Mouse (Mus musculus) regulatory T cell (primary cell): ENCODE results near the gene Fam180a.

Source experiments
- in situ Hi-C: fragments of 300-600 bp; cut with MboI, MseI; formaldehyde crosslinking; loops from one replicate; pipeline ENCODE4 v1.15.1; 2025; ENCODE audit warnings: high pct_unique_total_duplicates

The Fam180a gene

GRCm38 (mm10) chr6:35313520-35313919, 12.4 kb downstream of the Fam180a start:
- in situ Hi-C loops: no loop called here

DNA sequence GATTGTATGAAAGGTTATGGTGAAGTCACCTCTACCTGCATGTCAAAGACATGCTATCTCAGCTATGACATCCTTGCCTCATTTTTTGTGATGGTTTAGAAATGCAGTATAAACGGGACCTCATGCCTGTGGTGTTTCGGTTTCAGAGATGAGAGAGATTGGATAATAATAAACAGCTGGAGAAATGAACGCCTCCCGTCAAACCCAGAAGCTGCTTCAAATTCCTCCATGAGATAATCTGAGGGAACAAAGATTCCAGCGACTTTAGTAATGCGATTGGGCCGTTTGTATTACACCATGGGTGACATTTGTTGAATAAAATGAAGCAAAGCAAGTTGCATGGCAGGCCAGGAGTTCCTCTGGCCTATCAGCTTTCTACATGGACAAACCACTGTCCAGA, 16.5 kb downstream of the Fam180a start:
- in situ Hi-C loops: no loop called here

- in situ Hi-C loops: no loop called here
Measured at GRCm38 (mm10) chr6:35308037-35308436, 17.9 kb downstream of the Fam180a start, which contains the start of gene Slc13a4. Gene Slc13a4, minus strand, starts transcription at chr6:35308131.

DNA sequence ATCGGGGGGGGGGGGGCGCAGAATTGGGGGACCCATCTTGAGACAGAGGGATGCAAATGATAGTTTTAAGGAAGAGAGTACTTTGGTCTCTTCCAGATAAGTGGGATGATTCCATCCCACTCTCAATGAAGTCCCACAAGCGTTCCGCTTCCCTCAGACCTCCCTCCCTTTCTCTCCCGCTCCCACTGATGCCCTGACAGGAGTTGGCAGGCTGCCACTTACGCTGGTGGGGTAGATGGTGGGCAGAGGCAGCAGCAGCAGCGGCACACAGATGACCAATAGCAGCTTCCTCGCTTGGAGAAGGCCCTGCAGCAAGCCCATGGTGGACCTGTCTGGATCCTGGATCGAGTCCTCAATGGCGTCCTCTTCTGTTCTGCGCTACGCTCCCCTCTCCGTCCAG, 18.8 kb downstream of the Fam180a start:
- in situ Hi-C loops: no loop called here

- in situ Hi-C loops: no loop called here
Measured at GRCm38 (mm10) chr6:35303355-35303900, 22.5 kb downstream of the Fam180a start.

DNA sequence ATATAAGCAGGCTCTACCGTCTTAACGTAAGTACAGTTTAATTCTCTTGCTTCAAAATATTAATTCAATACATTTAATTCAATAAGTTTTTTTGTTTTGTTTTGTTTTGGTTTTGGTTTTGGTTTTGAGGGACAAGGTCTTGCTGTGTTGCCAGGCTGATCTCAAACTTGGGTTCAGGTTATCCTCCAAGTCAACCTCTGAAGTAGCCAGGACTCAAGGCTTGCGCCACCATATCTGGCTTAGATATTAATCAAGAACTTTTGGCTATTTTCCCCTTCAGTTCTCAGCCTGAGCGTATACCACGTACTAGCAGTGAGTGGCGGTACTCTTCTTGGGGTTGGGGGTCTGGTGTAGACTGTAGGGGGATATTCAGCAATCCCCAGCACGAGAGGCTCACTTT, 23.4 kb downstream of the Fam180a start:
- in situ Hi-C loops: no loop called here

DNA sequence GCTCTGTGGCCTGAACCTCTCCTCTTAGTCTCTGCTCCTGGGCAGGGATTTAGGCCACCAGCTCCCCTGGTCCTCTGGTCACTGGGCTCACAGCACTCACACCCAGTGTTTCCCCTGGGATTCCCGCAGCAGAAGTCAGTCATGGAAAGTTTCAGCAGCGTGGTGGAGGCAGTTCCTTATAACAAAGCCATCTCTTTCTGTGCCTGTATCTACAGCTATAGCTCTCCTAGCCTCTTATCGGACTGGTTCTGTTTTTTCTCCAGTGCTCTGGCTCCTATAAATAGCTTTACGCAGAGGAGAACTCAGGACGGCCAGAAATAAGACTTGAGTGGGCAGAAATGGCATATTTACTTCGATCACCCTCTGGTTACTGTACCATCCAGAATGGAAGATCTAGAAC, 27.6 kb downstream of the Fam180a start:
- in situ Hi-C loops: no loop called here

DNA sequence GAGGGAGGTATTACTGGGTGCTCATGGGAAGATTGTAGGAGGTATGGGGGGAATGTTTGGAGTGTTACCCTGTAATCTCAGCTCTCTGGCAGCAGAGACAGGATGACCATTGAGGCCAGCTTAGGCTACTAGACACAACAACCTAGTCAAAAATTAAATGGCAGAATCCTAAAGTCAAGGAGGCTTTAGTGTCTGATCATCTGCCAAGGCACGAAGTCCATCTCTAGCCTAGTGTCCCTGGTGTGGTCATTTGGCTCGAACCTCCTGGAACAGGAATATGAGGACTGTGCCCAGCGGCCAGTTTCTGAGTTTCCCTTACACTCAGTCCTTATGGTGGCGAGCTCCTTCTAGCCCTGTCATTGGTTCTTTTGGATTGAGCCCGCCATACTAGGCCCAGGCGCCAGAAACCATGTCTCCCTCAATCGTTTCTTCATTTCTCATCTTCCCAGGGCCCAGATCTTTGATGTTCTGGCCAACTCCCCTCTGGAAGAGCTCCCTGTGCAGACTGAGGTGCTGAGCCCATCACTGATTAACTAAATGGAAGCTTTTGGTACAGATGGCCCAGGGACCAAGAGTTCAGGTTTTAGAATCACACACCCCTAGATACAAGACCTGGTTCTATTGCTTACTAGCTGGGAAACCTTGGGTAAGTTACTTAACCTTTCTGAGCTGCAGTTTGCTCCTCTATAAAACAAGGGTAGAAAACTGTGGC, 28.3 kb downstream of the Fam180a start:
- in situ Hi-C loops: no loop called here

DNA sequence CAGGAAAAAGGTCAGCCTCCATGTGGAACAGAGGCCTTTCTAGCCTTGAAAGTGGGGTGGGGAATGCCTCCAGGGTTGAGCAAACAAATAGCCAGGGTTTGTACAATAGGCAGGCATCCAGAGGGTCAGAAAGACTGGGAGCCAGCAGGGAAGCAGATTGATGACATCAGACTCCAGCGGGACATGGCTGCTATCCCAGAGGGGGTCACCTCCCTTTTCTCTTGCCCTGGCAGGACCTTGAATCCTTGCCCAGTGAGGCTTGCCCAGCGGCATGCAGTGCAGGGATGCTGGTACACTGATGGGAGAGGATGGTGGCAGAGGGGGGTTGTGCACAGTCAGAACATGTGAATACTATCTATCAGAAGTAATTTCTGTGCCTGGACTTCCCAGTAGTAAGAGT, 28.9 kb downstream of the Fam180a start:
- in situ Hi-C loops: no loop called here

- in situ Hi-C loops: no loop called here
Measured at GRCm38 (mm10) chr6:35294964-35295363, 31.0 kb downstream of the Fam180a start.

DNA sequence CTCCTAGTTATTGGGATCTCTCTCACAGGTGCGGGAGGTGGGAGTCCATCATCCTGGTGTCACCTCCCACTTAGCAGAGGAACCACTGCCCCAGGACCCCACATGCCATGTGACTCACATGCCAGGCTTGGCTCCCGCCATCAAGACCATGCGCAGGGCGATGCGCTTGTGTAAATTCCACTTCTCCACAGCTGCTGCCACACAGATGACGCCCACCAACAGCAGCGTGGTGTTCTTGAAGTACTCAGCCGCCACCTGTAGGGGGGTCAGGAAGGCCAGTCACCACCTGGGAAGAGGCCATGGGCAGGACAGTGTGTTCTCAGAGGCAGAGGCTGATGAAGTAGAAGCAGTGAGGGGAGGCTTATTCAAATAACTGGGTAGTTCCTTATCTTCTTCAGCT, 36.3 kb downstream of the Fam180a start:
- in situ Hi-C loops: no loop called here

DNA sequence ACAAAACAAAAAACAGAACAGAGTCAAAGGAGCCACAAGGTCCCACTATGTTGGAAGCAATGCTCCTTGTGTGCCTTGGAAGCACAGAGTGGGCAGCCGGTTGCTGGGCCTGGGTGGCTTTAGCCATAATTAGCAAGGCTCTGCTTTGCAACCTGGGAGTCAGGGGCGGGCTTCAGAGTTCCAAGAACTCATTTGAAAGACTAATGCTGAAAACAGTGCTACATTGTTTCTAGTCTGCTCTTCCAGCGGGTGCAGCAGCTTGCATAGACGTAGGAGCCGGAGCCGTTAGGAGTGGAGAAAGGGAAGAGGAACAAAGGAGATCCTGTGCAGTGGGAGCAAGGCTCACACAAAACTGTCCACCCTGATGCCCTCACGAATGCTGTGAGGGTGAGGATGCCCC, 37.0 kb downstream of the Fam180a start:
- in situ Hi-C loops: no loop called here

GRCm38 (mm10) chr6:35288114-35288761, 37.7 kb downstream of the Fam180a start:
- in situ Hi-C loops: no loop called here

DNA sequence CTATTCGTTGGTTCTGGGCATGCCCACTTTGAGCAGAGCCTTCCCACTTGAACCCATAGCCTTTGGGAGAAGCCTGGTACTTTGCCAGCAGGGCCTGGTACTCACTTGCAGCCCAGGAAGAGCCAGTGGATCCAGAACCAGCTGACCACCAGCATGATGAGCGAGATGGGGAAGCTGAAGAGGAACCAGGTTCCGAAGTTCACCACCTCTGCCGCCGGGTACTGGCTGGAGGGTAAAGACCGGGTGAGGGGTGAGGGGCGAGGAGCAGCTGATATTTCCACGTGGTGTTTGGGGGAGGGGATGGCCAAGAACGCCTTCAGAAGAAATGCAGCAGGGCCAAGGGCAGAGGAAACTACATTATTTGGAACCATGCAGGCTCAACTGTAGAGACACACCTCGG, 46.6 kb downstream of the Fam180a start:
- in situ Hi-C loops: loop anchor here (10.0 kb wide), 2 partner anchors 215 to 275 kb away; no protein-coding TSS in a partner anchor

- in situ Hi-C loops: loop anchor here (10.0 kb wide), 2 partner anchors 217 to 277 kb away; no protein-coding TSS in a partner anchor
Measured at GRCm38 (mm10) chr6:35277903-35278587, 47.9 kb downstream of the Fam180a start.

- in situ Hi-C loops: loop anchor here (10.0 kb wide), 2 partner anchors 221 to 281 kb away; no protein-coding TSS in a partner anchor
Measured at GRCm38 (mm10) chr6:35273391-35274082, 52.4 kb downstream of the Fam180a start.

DNA sequence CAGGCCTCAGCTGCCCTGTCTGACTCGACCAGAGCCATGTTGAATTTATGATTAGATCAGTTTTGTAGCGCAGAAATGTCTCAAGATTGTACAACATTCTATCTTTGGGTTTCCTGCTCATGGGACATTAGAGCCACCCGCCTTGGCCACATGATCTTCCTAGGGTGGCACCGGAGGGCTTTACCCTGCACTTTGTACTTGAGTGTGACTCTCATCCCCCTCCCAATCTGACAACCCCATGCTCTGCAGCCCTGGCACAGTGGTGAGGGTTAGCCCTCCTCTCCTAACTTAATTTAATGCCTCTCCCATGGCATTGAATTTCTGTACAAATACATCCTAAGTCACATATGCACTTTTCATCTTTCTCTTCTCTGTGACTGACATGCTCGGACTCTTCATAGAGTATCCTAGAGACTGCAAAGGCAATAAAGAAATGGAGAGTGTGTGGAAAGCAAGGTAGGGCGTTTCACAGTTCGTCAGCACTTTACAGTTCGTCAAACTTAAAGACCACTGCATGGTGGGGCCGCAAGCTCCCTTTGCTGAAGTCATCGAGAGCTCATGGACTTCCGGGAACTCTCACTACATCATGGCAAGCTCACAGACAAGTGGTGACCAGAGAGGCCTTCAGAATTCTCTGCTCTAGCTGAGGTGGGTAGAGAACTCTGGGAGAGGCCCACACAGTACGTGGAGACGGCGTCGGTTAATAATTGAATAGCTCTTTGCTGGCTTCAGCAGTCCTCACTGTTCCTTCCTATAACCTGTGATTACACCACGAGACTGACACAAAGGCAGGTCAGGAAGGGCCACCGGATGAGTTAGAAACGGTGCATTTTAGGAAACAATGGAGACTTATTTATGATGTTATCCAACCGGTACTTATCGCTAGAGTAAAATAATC, 53.8 kb downstream of the Fam180a start:
- in situ Hi-C loops: loop anchor here (10.0 kb wide), 2 partner anchors 223 to 283 kb away; no protein-coding TSS in a partner anchor

DNA sequence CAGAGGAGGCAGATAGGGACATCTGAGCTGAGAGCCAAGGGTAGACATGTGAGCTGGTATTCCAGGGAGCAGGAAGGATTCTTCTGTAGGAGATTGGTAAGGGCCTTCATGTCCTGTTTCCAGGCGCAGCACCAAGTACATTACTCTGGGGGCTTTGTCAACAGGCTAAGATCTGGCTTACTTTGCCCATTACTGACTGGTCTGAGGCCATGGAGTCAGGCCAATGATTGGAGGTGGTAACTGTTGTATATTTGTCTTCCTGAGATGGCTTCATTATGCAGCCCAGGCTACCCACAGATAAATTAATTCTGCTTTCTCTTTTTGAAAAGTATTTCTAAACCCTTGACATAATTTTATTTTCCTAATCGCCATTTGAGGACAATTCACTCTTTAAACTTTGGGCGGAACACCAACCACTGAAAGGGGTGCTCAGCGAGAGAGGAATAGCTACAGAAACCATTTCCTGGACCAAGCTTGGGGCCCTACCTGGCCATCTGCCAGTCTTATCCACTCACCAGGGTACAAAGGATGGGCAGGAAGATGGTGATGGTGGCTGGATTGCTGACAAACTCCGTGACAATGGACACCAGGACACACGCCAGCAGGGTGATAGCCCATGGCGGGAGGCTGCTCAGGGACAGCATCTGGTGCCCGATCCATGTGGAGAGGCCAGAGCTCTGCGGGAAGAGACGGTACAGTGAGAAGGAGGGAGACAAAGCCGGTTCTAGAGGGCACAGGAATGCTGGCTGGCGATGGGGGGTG, 54.7 kb downstream of the Fam180a start:
- in situ Hi-C loops: loop anchor here (10.0 kb wide), 2 partner anchors 224 to 284 kb away; no protein-coding TSS in a partner anchor

DNA sequence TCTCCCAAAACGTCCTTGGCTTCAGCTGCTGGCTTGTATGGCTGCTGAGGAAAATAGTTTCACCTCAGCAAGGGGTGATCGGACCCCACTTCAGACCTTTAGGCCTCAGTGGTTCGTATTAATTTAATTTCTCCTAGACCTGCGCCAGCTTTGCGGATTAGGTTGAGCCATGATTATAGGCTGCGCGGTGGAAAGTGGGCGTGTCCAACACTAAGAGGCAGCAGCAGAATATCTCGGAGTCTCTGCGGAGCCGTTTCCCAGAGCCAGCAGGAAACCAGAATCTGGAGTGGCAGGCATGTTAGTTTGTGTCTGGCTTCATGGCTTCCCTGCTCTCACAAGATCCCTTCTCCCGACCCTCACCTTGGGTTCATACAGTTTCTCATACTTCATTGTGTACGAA, 56.3 kb downstream of the Fam180a start:
- in situ Hi-C loops: loop anchor here (10.0 kb wide), 2 partner anchors 225 to 285 kb away; no protein-coding TSS in a partner anchor

DNA sequence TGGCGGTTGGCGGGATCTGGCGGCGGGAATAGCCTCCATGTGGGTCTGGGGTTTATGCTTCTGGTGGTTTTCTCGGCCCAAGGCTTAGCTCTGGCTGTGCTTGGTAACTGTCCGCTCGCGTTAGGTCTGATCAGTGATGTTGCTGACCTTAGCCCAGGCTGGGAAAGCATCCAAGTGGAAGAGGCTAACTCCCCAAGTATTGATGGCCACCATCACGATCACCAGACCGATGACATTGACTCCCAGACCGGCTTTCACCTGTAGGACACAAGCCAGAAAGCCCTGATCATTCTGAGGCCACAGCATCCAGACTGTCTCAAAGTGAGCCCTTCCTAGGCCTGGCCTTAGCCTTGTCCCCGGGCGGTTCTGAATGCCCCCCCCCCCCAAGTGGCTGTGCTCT, 57.2 kb downstream of the Fam180a start:
- in situ Hi-C loops: no loop called here
